Mouse (Mus musculus) small intestine, adult 2 months (tissue): Measurements from ENCODE around the gene Ccdc85b.

ENCODE experiments used
- CTCF ChIP-seq: fragments of 200-500 bp; IDR thresholded peaks from 2 replicates; pipeline ENCODE4 v1.5.1; 2012; ENCODE audit warnings: low read depth, mild to moderate bottlenecking, control low read depth, inconsistent platforms, low read length, moderate library complexity, mixed read lengths; ENCODE audit not compliant: insufficient replicate concordance, insufficient read length; ENCODE audit errors: extremely low read depth
- POLR2A ChIP-seq: fragments of 200-500 bp; IDR thresholded peaks from 2 replicates; pipeline ENCODE4 v1.6.1; 2012; ENCODE audit warnings: low read depth, mild to moderate bottlenecking, control low read depth, inconsistent platforms, low read length, moderate library complexity

- TF ChIP-seq POLR2A (no peak), CTCF (no peak)
Measured at GRCm38 (mm10) chr19:5475069-5475714, 17.5 kb upstream of the Ccdc85b start.
